Mouse (Mus musculus) liver, postnatal 0 days (tissue): ENCODE results near the gene Prkcsh. TPM values are rescaled to one million over a fixed set of nuclear protein-coding genes. Genes with fewer than 3 reads are reported as not detected.

Experiments
- ATAC-seq: fragments of 200-750 bp; cut with Nextera tagmentation; 2 replicates; pipeline ENCODE4 v1.8.0; 2017; ENCODE audit warnings: mild to moderate bottlenecking, moderate library complexity
- DNase-seq: peaks from one replicate; pipeline ENCODE4 v3.0.0-alpha.2; 2016
- H3K27ac ChIP-seq: fragments of 300-500 bp; sonication (generic); 2 replicates; pipeline ENCODE4 v1.5.1; 2014; ENCODE audit warnings: antibody characterized with exemption, moderate library complexity, mild to moderate bottlenecking, low read depth
- H3K27me3 ChIP-seq: fragments of 300-500 bp; sonication (generic); 2 replicates; pipeline ENCODE4 v1.6.1; 2014; ENCODE audit warnings: low read length, control low read depth, mixed read lengths; ENCODE audit not compliant: insufficient read depth
- H3K36me3 ChIP-seq: fragments of 300-500 bp; sonication (generic); replicated peaks from 2 replicates; pipeline ENCODE4 v1.6.1; 2014; ENCODE audit warnings: mild to moderate bottlenecking, control low read depth, low read length, moderate library complexity, mixed read lengths; ENCODE audit not compliant: insufficient read depth
- H3K4me1 ChIP-seq: fragments of 300-500 bp; sonication (generic); 2 replicates; pipeline ENCODE4 v1.6.1; 2014; ENCODE audit warnings: antibody characterized with exemption, mild to moderate bottlenecking, control low read depth; ENCODE audit not compliant: insufficient read depth
- H3K4me2 ChIP-seq: fragments of 300-500 bp; sonication (generic); 2 replicates; pipeline ENCODE4 v1.6.1; 2014; ENCODE audit warnings: low read depth, mild to moderate bottlenecking, low read length, moderate library complexity, mixed read lengths
- H3K4me3 ChIP-seq: fragments of 300-500 bp; sonication (generic); 2 replicates; pipeline ENCODE4 v1.5.1; 2014; ENCODE audit warnings: low read depth, low read length
- H3K9ac ChIP-seq: fragments of 300-500 bp; sonication (generic); replicated peaks from 2 replicates; pipeline ENCODE4 v1.6.1; 2014; ENCODE audit warnings: mild to moderate bottlenecking, moderate library complexity
- H3K9me3 ChIP-seq: fragments of 300-500 bp; sonication (generic); 2 replicates; pipeline ENCODE4 v1.6.1; 2016; ENCODE audit warnings: mild to moderate bottlenecking, control low read depth, low read length, mixed read lengths
- CTCF ChIP-seq: sonication (generic); IDR thresholded peaks from 2 replicates; pipeline ENCODE4 v1.5.1; 2016; ENCODE audit warnings: antibody characterized with exemption, low read depth
- EP300 ChIP-seq: IDR thresholded peaks from 2 replicates; pipeline ENCODE4 v1.6.1; 2016; ENCODE audit warnings: antibody characterized with exemption, low read depth, mild to moderate bottlenecking
- WGBS: fragments of 180-500 bp; shearing (Covaris S2); extraction: QIAGEN DNeasy Blood & Tissue Kit; methylation state at CpG from one replicate; pipeline ENCODE4 v1.1.7; 2014; ENCODE audit not compliant: insufficient replicate concordance; 5-methylcytosine and 5-hydroxymethylcytosine counted together
- polyA plus RNA-seq: library from polyadenylated mRNA; unstranded; fragments of >200 nt; fragmentation: Nextera tagmentation; extraction: Ambion mirVana; gene quantifications from 2 replicates; pipeline ENCODE4 v1.2.1, GENCODE M21; 2015

Prkcsh gene
- polyA plus RNA-seq, 1 experiment from 2014 or later: 47.0 TPM

- 94% methylated on average over 7 of the region's 7 CpGs for WGBS
- ATAC-seq: no peak
- no peak for DNase-seq
- Histone ChIP-seq H3K27ac (no peak overlapping the region), H3K9ac (no peak overlapping the region), H3K27me3 (0 out of 2 replicates have a peak, but pooled peaks cover 11% of the 10 kb centered on the region), H3K4me2 (no peak overlapping the region), H3K4me1 (peaks cover 40% of the 10 kb centered on the region), H3K4me3 (no peak overlapping the region), H3K36me3 (peaks cover 32% of the 10 kb centered on the region), H3K9me3 (no peaks in the 10 kb centered on the region)
- no peak for TF ChIP-seq CTCF
- no peak for TF ChIP-seq EP300
These were observed 43.4 kb upstream of the Prkcsh start for GRCm38 (mm10) chr9:21959244-21959643.

GRCm38 (mm10) chr9:21960135-21960534 is 42.5 kb upstream of the Prkcsh start:
- H3K4me3 ChIP-seq: peak overlapping the region; percentile 74; the same call in 1 of the 2 replicates
- peaks cover 32% of the 10 kb centered on the region for H3K36me3 ChIP-seq
- no peak overlapping the region for H3K9ac ChIP-seq
- H3K4me2 ChIP-seq: peak overlapping the region; percentile 71
- no peak overlapping the region for H3K27ac ChIP-seq
- no peak for ATAC-seq
- 0 out of 2 replicates have a peak, but pooled peaks cover 11% of the 10 kb centered on the region for H3K27me3 ChIP-seq
- 66% methylated on average over 9 of the region's 9 CpGs for WGBS
- H3K9me3 ChIP-seq: no peaks in the 10 kb centered on the region
- H3K4me1 ChIP-seq: peaks cover 37% of the 10 kb centered on the region
- no peak for DNase-seq
- TF ChIP-seq CTCF: no peak
- no peak for TF ChIP-seq EP300

DNA sequence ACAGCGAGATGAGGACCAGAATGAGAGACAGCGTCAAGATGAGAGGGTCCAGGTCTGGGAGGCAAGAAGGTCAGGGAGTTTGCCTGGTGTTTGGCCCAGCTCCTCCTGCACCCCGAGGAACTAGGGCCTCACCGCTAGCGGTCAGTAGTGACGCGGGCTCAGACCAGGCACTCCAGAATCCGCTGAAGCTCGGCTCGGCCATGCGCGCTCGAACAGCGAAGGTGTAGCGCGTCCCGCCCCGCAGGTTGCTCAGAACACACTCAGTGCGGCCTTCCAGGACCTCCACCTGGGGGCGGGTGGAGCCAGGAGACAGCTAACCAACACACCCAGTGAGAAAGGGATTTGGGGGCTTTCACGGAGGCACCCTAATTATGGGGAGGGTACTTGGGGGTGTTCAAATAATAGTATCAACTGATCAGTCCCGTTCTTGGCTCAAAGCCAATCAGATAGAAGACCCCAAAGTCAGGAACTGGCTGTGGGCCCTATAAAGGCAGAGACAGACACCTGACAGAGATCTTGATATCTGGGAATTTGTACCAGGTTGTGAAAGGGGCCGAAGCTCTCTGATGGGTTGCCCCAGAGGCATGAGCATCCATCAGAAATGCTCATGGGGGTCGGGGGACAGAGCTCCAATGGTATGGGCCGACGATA is 41.9 kb upstream of the Prkcsh start:
- Histone ChIP-seq H3K4me2 (peak overlapping the region; percentile 71), H3K27ac (no peak overlapping the region), H3K4me1 (peaks cover 37% of the 10 kb centered on the region), H3K4me3 (peak overlapping the region; percentile 74), H3K9ac (peak overlapping the region; percentile 70), H3K36me3 (peaks cover 32% of the 10 kb centered on the region), H3K27me3 (0 out of 2 replicates have a peak, but pooled peaks cover 11% of the 10 kb centered on the region), H3K9me3 (no peaks in the 10 kb centered on the region)
- DNase-seq (peak; percentile 55), ATAC-seq (no peak)
- WGBS: 38% methylated on average over 26 of the region's 26 CpGs
- TF ChIP-seq EP300 (no peak), CTCF (peak; percentile 44)

DNA sequence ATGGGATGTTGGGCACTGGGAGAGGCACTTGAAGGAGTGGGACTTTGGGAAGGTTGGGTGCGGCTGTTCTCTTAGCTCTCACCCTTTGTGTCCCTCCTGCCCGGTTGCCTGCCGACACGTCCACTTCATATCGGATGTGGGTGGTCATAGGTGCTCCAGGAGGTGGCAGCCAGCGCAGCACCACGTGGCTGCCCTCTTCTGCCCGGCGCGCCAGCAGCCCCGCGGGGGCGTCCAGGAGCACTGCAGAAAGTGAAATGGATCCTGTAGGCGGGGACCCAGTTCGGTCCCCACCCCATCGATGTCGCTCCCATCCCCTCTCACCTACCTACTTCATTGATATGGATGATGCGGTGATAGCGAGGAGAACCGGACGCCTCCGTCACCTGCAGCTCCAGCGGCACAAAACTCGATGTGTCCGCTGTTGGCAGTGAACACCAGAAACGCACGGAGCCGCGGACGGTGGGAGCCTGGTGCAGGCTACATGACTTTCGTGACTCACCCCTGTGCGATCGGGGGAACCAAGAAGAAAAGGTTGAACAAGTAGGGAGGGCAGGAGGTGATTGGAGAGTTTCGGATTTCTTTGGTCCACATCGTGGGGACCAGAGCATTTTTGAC is 41.1 kb upstream of the Prkcsh start:
- Histone ChIP-seq H3K4me1 (peaks cover 34% of the 10 kb centered on the region), H3K27ac (peak overlapping the region; percentile 81)
- ATAC-seq: no peak

GRCm38 (mm10) chr9:21962010-21962409 is 40.6 kb upstream of the Prkcsh start:
- 0% methylated on average over 15 of the region's 15 CpGs for WGBS
- peak overlapping the region; percentile 81 for H3K27ac ChIP-seq

More for the DNA sequence above, 41.1 kb upstream of the Prkcsh start:
- H3K9ac ChIP-seq: peak overlapping the region; percentile 70
- H3K36me3 ChIP-seq: peaks cover 32% of the 10 kb centered on the region
- H3K9me3 ChIP-seq: no peaks in the 10 kb centered on the region
- 4% methylated on average over 35 of the region's 35 CpGs for WGBS
- 0 out of 2 replicates have a peak, but pooled peaks cover 11% of the 10 kb centered on the region for H3K27me3 ChIP-seq
- H3K4me3 ChIP-seq: peak overlapping the region; percentile 74
- peak; percentile 47 for DNase-seq
- TF ChIP-seq EP300 (no peak), CTCF (0 out of 2 replicates have a peak, but pooled peaks have one; percentile 7)
- peak overlapping the region; percentile 71 for H3K4me2 ChIP-seq

GRCm38 (mm10) chr9:21962416-21963059 is 40.1 kb upstream of the Prkcsh start:
- peaks cover 32% of the 10 kb centered on the region for H3K4me1 ChIP-seq
- peak overlapping the region; percentile 70 for H3K9ac ChIP-seq
- WGBS: 3% methylated on average over 34 of the region's 34 CpGs
- H3K4me3 ChIP-seq: peak overlapping the region; percentile 74
- H3K27me3 ChIP-seq: 0 out of 2 replicates have a peak, but pooled peaks cover 11% of the 10 kb centered on the region
- H3K9me3 ChIP-seq: no peaks in the 10 kb centered on the region
- TF ChIP-seq CTCF (peak; percentile 36; the same call in 1 of the 2 replicates), EP300 (peak; percentile 93)
- peak overlapping the region; percentile 71 for H3K4me2 ChIP-seq
- peak overlapping the region; percentile 81 for H3K27ac ChIP-seq
- peaks cover 32% of the 10 kb centered on the region for H3K36me3 ChIP-seq
- ATAC-seq (peak; percentile 93), DNase-seq (peak; percentile 94)

More at GRCm38 (mm10) chr9:21962010-21962409, 40.6 kb upstream of the Prkcsh start:
- H3K9ac ChIP-seq: peak overlapping the region; percentile 70
- peak; percentile 29 for ATAC-seq
- no peaks in the 10 kb centered on the region for H3K9me3 ChIP-seq
- H3K4me2 ChIP-seq: peak overlapping the region; percentile 71
- peaks cover 32% of the 10 kb centered on the region for H3K36me3 ChIP-seq
- H3K4me3 ChIP-seq: peak overlapping the region; percentile 74
- H3K4me1 ChIP-seq: peaks cover 32% of the 10 kb centered on the region
- 0 out of 2 replicates have a peak, but pooled peaks cover 11% of the 10 kb centered on the region for H3K27me3 ChIP-seq
- peak; percentile 20; the same call in 1 of the 2 replicates for TF ChIP-seq CTCF
- no peak for TF ChIP-seq EP300
- DNase-seq: peak; percentile 34
